Comparison of ENCODE assay signal across 10 mouse cellular contexts in genomic region chr19:6831331-6831730, GRCm38 (mm10). TPM values are rescaled to one million over a fixed set of nuclear protein-coding genes. Genes with fewer than 3 reads are reported as not detected.
DNase-seq lines count a peak whose midpoint lies in the region; ATAC-seq lines count a peak whose summit lies in the region.
"Had no signal": no experiment of that assay in that cellular context is flagged by ENCODE, and none has a peak within 500 bp of the region (broad histone marks: within the 10 kb centered on the region; RNA-seq: fewer than 3 reads in every experiment).

No protein-coding gene starts in this region.

- ATAC-seq in liver, embryonic 11.5 days (replicated peaks; ENCODE audit: low FRiP score): no peak
- peak; percentile 58 for ATAC-seq in hindbrain, embryonic 15.5 days (ENCODE audit: low FRiP score, low read depth)
- peak; percentile 32; the same call in 1 of the 2 replicates for ATAC-seq in neural tube, embryonic 14.5 days (ENCODE audit: low read depth)

- H3K27ac ChIP-seq in liver, embryonic 11.5 days (ENCODE audit: low read depth, low read length): no peak overlapping the region
- H3K27ac ChIP-seq in embryonic facial prominence, embryonic 10.5 days (replicated peaks): no peak overlapping the region
- no peak overlapping the region for H3K27ac ChIP-seq in hindbrain, embryonic 15.5 days (replicated peaks)
- no peak overlapping the region for H3K27ac ChIP-seq in neural tube, embryonic 14.5 days (ENCODE audit: low read depth, low read length)

- no peaks in the 10 kb centered on the region; the same call in 1 of the 2 replicates for H3K36me3 ChIP-seq in liver, embryonic 11.5 days (ENCODE audit: control insufficient read depth, insufficient read depth, low read length)
- H3K36me3 ChIP-seq in embryonic facial prominence, embryonic 10.5 days (replicated peaks): no peaks in the 10 kb centered on the region
- 0 out of 2 replicates have a peak, but pooled peaks cover 3% of the 10 kb centered on the region for H3K36me3 ChIP-seq in hindbrain, embryonic 15.5 days
- no peaks in the 10 kb centered on the region for H3K36me3 ChIP-seq in neural tube, embryonic 14.5 days (ENCODE audit: control insufficient read depth, insufficient read depth, low read length)

- H3K9me3 ChIP-seq in liver, embryonic 11.5 days (ENCODE audit: control insufficient read depth, low read length): no peaks in the 10 kb centered on the region
- no peaks in the 10 kb centered on the region for H3K9me3 ChIP-seq in embryonic facial prominence, embryonic 10.5 days
- H3K9me3 ChIP-seq in hindbrain, embryonic 15.5 days: no peaks in the 10 kb centered on the region
- no peaks in the 10 kb centered on the region for H3K9me3 ChIP-seq in neural tube, embryonic 14.5 days (ENCODE audit: control insufficient read depth, low read length)

- intact Hi-C loops in left cerebral cortex, postnatal 14 days (cut with DNase I): no loop called here

- WGBS in liver, embryonic 11.5 days: 13% methylated on average over 17 of the region's 17 CpGs
- WGBS in embryonic facial prominence, embryonic 10.5 days: under 1% methylated on average over 17 of the region's 17 CpGs
- WGBS in hindbrain, embryonic 15.5 days: 9% methylated on average over 17 of the region's 17 CpGs
- WGBS in neural tube, embryonic 14.5 days: 3% methylated on average over 16 of the region's 17 CpGs

- DNase-seq in liver, embryonic 11.5 days (ENCODE audit: low spot score): no peak
- DNase-seq in liver: no peak
- DNase-seq in embryonic facial prominence, embryonic 10.5 days (ENCODE audit: low spot score): no peak
- no peak for DNase-seq in left cerebral cortex, postnatal 14 days (ENCODE audit: low spot score in 2 of 2)
- DNase-seq in frontal cortex, postnatal 14 days (ENCODE audit: low spot score in 2 of 2): no peak
- DNase-seq in spleen, postnatal 4 days (ENCODE audit: low spot score in 2 of 2): no peak
- DNase-seq: kidney, adult 18-20 months; lung, adult 18-20 months had no signal

- peak overlapping the region; percentile 42 for H3K4me2 ChIP-seq in liver, embryonic 11.5 days
- peak overlapping the region; percentile 75 for H3K4me2 ChIP-seq in hindbrain, embryonic 15.5 days
- peak overlapping the region; percentile 53 for H3K4me2 ChIP-seq in neural tube, embryonic 14.5 days (ENCODE audit: low read depth, low read length)

- no peak overlapping the region for H3K9ac ChIP-seq in liver, embryonic 11.5 days (ENCODE audit: low read depth, low read length)
- peak overlapping the region; percentile 41 for H3K9ac ChIP-seq in hindbrain, embryonic 15.5 days
- peak overlapping the region; percentile 3 for H3K9ac ChIP-seq in neural tube, embryonic 14.5 days (replicated peaks; ENCODE audit: low read depth, low read length)

- peaks cover 11% of the 10 kb centered on the region for H3K4me1 ChIP-seq in liver, embryonic 11.5 days (replicated peaks; ENCODE audit: control insufficient read depth, insufficient read depth, low read length)
- peaks cover 29% of the 10 kb centered on the region for H3K4me1 ChIP-seq in embryonic facial prominence, embryonic 10.5 days
- peaks cover 28% of the 10 kb centered on the region for H3K4me1 ChIP-seq in hindbrain, embryonic 15.5 days (replicated peaks)
- H3K4me1 ChIP-seq in neural tube, embryonic 14.5 days (ENCODE audit: control insufficient read depth, insufficient read depth, low read length): peaks cover 14% of the 10 kb centered on the region

- H3K4me3 ChIP-seq in liver, embryonic 11.5 days (ENCODE audit: low read depth, low read length): no peak overlapping the region
- peak overlapping the region; percentile 56 for H3K4me3 ChIP-seq in embryonic facial prominence, embryonic 10.5 days
- H3K4me3 ChIP-seq in hindbrain, embryonic 15.5 days: peak overlapping the region; percentile 44
- H3K4me3 ChIP-seq in neural tube, embryonic 14.5 days (ENCODE audit: low read depth, low read length): peak overlapping the region; percentile 18

- peaks cover 47% of the 10 kb centered on the region for H3K27me3 ChIP-seq in liver, embryonic 11.5 days (replicated peaks; ENCODE audit: control insufficient read depth, insufficient read depth, low read length)
- H3K27me3 ChIP-seq in embryonic facial prominence, embryonic 10.5 days (replicated peaks; ENCODE audit: low read depth, poor library complexity, severe bottlenecking): peaks cover 89% of the 10 kb centered on the region
- H3K27me3 ChIP-seq in hindbrain, embryonic 15.5 days: peaks cover 33% of the 10 kb centered on the region
- peaks cover 28% of the 10 kb centered on the region for H3K27me3 ChIP-seq in neural tube, embryonic 14.5 days (ENCODE audit: control insufficient read depth, insufficient read depth, low read length)

RNA-seq across cellular contexts. Expression of gene Rps6ka4, which starts 9.1 kb away (rescaled TPM):
- polyA plus RNA-seq in liver, embryonic 11.5 days (2014; fragmentation: Nextera tagmentation; extraction: Ambion mirVana): 11.5 and 12.6 TPM in 2 replicates
- 5.3 and 7.0 TPM in 2 replicates for polyA plus RNA-seq in embryonic facial prominence, embryonic 10.5 days (2016; fragmentation: Nextera tagmentation; extraction: Ambion mirVana)
- 13.3 and 15.8 TPM in 2 replicates for polyA plus RNA-seq in hindbrain, embryonic 15.5 days (2015; fragmentation: Nextera tagmentation; extraction: Ambion mirVana)
- 9.6 and 10.4 TPM in 2 replicates for polyA plus RNA-seq in neural tube, embryonic 14.5 days (2014; fragmentation: Nextera tagmentation; extraction: Ambion mirVana)
- 10 to 100 TPM; 30.4 to 32.8 TPM for total RNA-seq in left cerebral cortex, postnatal 14 days (2021)

RNA-seq across cellular contexts. Expression of gene Ccdc88b, which starts 26.7 kb away (rescaled TPM):
- polyA plus RNA-seq in liver, embryonic 11.5 days (2014; fragmentation: Nextera tagmentation; extraction: Ambion mirVana): 2.8 and 4.4 TPM in 2 replicates
- polyA plus RNA-seq in embryonic facial prominence, embryonic 10.5 days (2016; fragmentation: Nextera tagmentation; extraction: Ambion mirVana): 0.62 and 0.67 TPM in 2 replicates
- 0.79 and 1.1 TPM in 2 replicates for polyA plus RNA-seq in hindbrain, embryonic 15.5 days (2015; fragmentation: Nextera tagmentation; extraction: Ambion mirVana)
- polyA plus RNA-seq in neural tube, embryonic 14.5 days (2014; fragmentation: Nextera tagmentation; extraction: Ambion mirVana): 0.32 TPM in 2 replicates
- 1 to 10 TPM; 2.6 to 3.4 TPM for total RNA-seq in left cerebral cortex, postnatal 14 days (2021)
